Mouse (Mus musculus) embryonic facial prominence, embryonic 13.5 days (tissue): ENCODE data around the gene Hes1. TPM values are rescaled to one million over a fixed set of nuclear protein-coding genes. Genes with fewer than 3 reads are reported as not detected.

ENCODE experiments used
- ATAC-seq: fragments of 200-750 bp; cut with Nextera tagmentation; 2 replicates; pipeline ENCODE4 v1.8.0; 2017; ENCODE audit warnings: low read depth; ENCODE audit not compliant: insufficient number of reproducible peaks, insufficient read depth, low FRiP score, low TSS enrichment
- H3K27ac ChIP-seq: fragments of 300-500 bp; sonication (generic); 2 replicates; pipeline ENCODE4 v1.5.1; 2015; ENCODE audit warnings: moderate library complexity, mild to moderate bottlenecking, inconsistent platforms
- H3K27me3 ChIP-seq: fragments of 300-500 bp; sonication (generic); 2 replicates; pipeline ENCODE4 v1.6.1; 2015; ENCODE audit warnings: mild to moderate bottlenecking, inconsistent platforms
- H3K36me3 ChIP-seq: fragments of 300-500 bp; sonication (generic); 2 replicates; pipeline ENCODE4 v1.6.1; 2015; ENCODE audit warnings: mild to moderate bottlenecking, inconsistent platforms
- H3K4me1 ChIP-seq: fragments of 300-500 bp; sonication (generic); 2 replicates; pipeline ENCODE4 v1.6.1; 2015; ENCODE audit warnings: inconsistent platforms
- H3K4me2 ChIP-seq: fragments of 300-500 bp; sonication (generic); 2 replicates; pipeline ENCODE4 v1.6.1; 2015; ENCODE audit warnings: moderate library complexity, mild to moderate bottlenecking, inconsistent platforms
- H3K4me3 ChIP-seq: fragments of 300-500 bp; sonication (generic); 2 replicates; pipeline ENCODE4 v1.5.1; 2015; ENCODE audit warnings: mild to moderate bottlenecking, inconsistent platforms
- H3K9ac ChIP-seq: fragments of 300-500 bp; sonication (generic); 2 replicates; pipeline ENCODE4 v1.6.1; 2015; ENCODE audit warnings: mild to moderate bottlenecking, inconsistent platforms
- H3K9me3 ChIP-seq: fragments of 300-500 bp; sonication (generic); 2 replicates; pipeline ENCODE4 v1.6.1; 2016; ENCODE audit warnings: inconsistent platforms
- WGBS: fragments of 180-500 bp; shearing (Covaris S2); methylation state at CpG from one replicate; pipeline ENCODE4 v1.1.7; 2015; ENCODE audit warnings: mixed read lengths; 5-methylcytosine and 5-hydroxymethylcytosine counted together
- polyA plus RNA-seq: library from polyadenylated mRNA; unstranded; fragments of >200 nt; fragmentation: Nextera tagmentation; extraction: Ambion mirVana; gene quantifications from 2 replicates; pipeline ENCODE4 v1.2.1, GENCODE M21; 2015

Gene Hes1
- polyA plus RNA-seq = 42.9 and 44.3 TPM in 2 replicates

DNA sequence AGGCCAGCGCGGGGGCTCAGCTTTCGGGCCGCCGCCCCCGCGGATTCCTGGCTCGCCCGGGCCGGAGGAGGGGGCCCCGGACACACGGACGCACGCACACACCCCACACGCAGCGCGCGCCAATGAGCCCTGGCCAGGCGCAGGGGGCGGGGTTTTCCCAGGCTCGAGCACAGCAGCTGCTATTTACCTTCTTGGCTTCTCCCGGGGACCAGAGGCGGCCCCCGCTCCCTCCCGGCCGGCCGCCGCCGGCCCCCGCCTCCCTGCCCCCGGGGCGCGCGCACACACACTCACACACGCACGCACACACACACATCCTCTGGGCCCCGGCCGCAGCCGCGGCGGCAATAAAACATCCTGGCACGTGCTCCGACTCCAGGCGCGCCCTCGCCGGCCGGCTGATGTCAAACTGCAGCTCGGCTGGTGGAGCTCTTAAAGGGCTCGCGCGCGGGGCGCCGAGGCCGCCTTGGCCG is at the start of gene Hes1:
Gene Hes1 (plus strand): TSS at position 401 of the 470 bp plus-strand sequence.
- Histone ChIP-seq H3K36me3 (no peaks in the 10 kb centered on the region), H3K27me3 (no peaks in the 10 kb centered on the region), H3K4me1 (peaks cover 65% of the 10 kb centered on the region), H3K27ac (peak within 1 kb of the TSS; percentile 95), H3K4me3 (peak within 1 kb of the TSS; percentile 69), H3K9ac (peak within 1 kb of the TSS; percentile 87), H3K4me2 (peak within 1 kb of the TSS; percentile 95), H3K9me3 (no peaks in the 10 kb centered on the region)
- under 1% methylated on average over 54 of the region's 57 CpGs for WGBS
- peak; percentile 68 for ATAC-seq

DNA sequence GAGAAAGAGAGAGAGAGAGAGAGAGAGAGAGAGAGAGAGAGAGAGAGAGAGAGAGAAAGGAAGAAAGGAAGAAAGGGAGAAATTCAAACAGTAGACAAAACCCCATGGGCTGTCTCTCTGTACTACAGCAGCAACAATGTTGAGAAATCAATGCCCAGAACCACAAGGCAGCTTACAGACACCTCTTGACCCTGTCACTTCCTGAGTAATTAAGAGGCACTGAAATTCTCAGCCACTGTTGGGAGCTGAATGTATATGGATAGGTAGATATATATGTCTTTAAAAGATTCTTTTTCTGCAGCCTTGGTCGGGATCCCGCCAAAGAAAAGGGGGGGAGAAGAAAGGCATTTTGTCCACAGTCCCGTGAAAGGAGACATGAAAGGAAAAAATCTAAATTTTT is 48.1 kb upstream of the Hes1 start:
- no peak overlapping the region for H3K4me3 ChIP-seq
- ATAC-seq = no peak
- H3K36me3 ChIP-seq = no peaks in the 10 kb centered on the region
- peaks cover 35% of the 10 kb centered on the region for H3K4me1 ChIP-seq
- H3K9ac ChIP-seq = no peak overlapping the region
- no peaks in the 10 kb centered on the region for H3K27me3 ChIP-seq
- no peaks in the 10 kb centered on the region for H3K9me3 ChIP-seq
- no peak overlapping the region for H3K4me2 ChIP-seq
- no peak overlapping the region for H3K27ac ChIP-seq
- 31% methylated on average over 3 of the region's 3 CpGs for WGBS

DNA sequence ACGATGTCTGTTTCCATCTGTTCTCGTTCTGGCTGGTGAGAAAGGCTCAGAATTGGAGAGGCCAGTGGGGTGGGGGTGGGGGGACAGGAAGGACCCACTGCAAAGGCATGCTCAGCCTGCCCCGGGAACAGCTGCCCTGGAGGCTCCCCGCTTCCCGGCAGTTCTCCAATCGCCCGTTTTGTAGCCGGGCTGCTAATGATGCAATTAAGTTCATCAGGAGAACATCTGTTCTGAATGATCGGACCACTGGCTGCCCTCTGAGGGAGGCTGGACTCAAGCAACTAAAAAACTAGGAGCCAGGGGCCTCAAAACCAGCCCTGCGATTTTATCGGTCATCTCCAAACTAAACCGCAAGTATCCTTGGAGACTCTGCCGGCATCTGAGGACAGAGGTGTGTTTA is 44.1 kb upstream of the Hes1 start:
- Histone ChIP-seq H3K4me2 (peak overlapping the region; percentile 42), H3K4me3 (no peak overlapping the region), H3K27me3 (no peaks in the 10 kb centered on the region), H3K36me3 (no peaks in the 10 kb centered on the region), H3K9me3 (no peaks in the 10 kb centered on the region), H3K4me1 (peaks cover 66% of the 10 kb centered on the region), H3K27ac (no peak overlapping the region; the same call in 1 of the 2 replicates), H3K9ac (0 out of 2 replicates have a peak overlapping the region, but pooled peaks have one; percentile 32)
- 5% methylated on average over 13 of the region's 13 CpGs for WGBS
- no peak for ATAC-seq

DNA sequence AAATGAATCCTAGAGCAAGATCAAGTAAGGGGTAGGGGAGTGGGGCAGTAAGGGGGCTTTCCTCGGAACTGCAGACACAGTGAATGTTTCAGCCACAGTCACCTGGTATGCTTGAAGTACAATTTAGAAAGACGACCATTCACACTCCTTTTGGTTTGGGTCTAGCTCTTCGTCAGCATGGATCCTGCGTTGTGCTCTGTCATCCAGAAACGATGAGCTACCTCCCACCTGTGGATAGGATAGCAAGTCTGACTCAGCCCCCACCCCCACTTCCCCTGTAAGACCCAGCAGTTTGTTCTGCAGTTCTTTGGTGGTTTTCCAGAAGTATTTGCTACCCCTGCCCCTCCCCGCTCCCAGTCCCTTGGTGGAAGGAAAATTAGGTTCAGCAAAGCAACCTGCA is 41.8 kb upstream of the Hes1 start:
- H3K36me3 ChIP-seq = no peaks in the 10 kb centered on the region
- 50% methylated on average over 6 of the region's 6 CpGs for WGBS
- H3K9ac ChIP-seq = no peak overlapping the region
- peak overlapping the region; percentile 7; the same call in 1 of the 2 replicates for H3K4me2 ChIP-seq
- peaks cover 54% of the 10 kb centered on the region for H3K4me1 ChIP-seq
- no peak for ATAC-seq
- peak overlapping the region; percentile 68; the same call in 1 of the 2 replicates for H3K27ac ChIP-seq
- H3K4me3 ChIP-seq = no peak overlapping the region
- no peaks in the 10 kb centered on the region for H3K9me3 ChIP-seq
- peaks cover 4% of the 10 kb centered on the region for H3K27me3 ChIP-seq

DNA sequence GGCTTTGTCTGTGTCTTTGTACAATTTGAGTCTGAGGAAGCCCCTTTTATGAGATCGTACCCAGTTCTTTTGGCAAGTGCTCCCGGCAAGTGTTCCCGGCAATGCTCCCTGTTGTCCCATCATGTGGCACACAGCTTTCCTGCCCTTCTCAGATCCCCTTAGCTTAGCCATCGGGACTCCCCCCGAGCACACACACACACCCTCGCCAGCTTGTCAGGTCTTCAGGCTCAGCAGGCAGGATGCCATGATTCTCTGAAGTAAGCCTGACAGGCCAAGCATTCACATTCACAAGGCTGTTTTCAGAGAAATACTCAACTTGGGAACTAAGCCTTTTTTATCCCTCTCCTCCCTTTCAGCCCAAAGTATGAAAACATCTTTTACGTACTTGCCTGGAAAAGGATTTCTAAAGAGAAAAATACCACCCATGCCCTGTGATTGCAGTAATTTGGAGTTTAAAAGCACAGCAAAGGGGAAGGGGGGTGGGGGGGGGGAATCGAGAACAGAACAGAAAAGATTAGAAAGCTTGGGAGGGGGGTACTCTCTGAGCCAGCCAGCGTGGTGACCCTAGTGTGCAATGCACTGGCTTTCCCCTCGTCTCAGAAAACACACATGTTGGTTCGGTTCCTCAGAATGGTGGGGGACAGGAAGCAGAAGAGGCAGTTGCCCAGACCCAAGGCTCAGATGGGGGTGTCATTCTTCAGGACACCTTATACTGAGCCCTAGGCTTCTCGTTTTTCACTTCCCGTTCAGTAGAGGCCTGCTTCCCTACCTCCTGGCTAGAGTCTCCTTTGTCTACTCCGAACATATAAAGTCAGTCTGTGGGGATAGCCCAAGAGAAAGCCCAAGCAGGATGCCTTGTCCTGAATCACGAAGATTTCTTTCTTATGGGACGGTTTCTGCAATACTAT is 41.0 kb upstream of the Hes1 start:
- H3K36me3 ChIP-seq = no peaks in the 10 kb centered on the region
- H3K27me3 ChIP-seq = peaks cover 4% of the 10 kb centered on the region
- H3K4me2 ChIP-seq = peak overlapping the region; percentile 7; the same call in 1 of the 2 replicates
- H3K4me3 ChIP-seq = no peak overlapping the region
- ATAC-seq = no peak
- 42% methylated on average over 16 of the region's 16 CpGs for WGBS
- H3K4me1 ChIP-seq = peaks cover 56% of the 10 kb centered on the region
- peak overlapping the region; percentile 68 for H3K27ac ChIP-seq
- H3K9me3 ChIP-seq = no peaks in the 10 kb centered on the region
- H3K9ac ChIP-seq = 0 out of 2 replicates have a peak overlapping the region, but pooled peaks have one; percentile 21

DNA sequence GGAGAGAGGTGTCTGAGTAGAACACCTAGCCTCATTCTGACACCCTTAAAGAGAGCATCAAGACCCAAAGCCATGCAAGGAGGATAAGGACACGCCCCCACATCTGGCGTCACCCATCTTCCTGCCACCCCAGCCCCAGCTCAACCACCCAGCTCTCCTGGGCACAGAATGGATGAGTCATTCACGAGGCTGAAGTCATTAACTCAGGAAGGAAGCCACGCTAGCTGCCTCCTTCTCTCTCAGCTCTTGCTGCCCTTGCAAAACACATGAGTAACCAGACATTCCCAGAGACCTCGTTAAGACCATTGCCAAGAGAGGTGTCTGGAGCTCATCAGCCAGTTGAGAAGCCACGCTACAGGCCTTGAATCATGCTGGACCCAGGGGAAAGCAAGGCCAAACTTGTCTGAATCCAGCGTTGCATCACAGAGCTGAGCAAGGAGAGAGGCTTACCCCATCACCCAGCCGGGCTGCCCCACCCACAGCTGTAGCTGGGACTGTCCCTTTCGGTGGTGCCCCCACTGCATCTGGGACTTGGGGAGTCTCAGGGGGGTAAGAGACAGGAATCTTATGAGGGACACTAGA is 39.4 kb upstream of the Hes1 start:
- H3K4me1 ChIP-seq = peaks cover 58% of the 10 kb centered on the region
- no peak for ATAC-seq

DNA sequence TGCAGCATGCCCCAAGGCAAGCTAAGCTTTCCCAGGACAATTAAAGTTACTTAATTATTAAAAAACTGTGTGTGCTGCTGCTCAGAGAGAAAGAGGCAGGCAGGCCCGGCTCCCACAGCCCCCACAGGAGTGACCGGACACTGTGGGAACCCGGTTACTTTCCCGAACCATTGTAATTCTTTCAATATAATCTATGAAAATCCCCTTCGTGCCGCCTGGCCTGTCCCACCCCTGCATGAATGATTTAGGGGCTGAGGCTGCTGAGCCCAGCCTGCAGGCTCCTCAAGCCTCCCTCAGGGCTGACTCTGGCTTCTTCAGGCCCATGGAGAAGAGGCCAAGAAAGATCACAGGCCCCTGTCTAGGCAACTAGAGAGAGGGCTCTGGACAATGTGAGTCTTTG is 36.0 kb upstream of the Hes1 start:
- Histone ChIP-seq H3K4me3 (no peak overlapping the region), H3K27me3 (peaks cover 4% of the 10 kb centered on the region), H3K36me3 (no peaks in the 10 kb centered on the region), H3K9ac (no peak overlapping the region), H3K4me1 (peaks cover 38% of the 10 kb centered on the region), H3K9me3 (no peaks in the 10 kb centered on the region), H3K27ac (no peak overlapping the region), H3K4me2 (no peak overlapping the region)
- WGBS = 31% methylated on average over 6 of the region's 6 CpGs
- ATAC-seq = no peak

More for the DNA sequence above, 39.4 kb upstream of the Hes1 start:
- WGBS = 72% methylated on average over 9 of the region's 9 CpGs
- no peaks in the 10 kb centered on the region for H3K9me3 ChIP-seq
- no peak overlapping the region for H3K4me3 ChIP-seq
- peaks cover 4% of the 10 kb centered on the region for H3K27me3 ChIP-seq
- no peaks in the 10 kb centered on the region for H3K36me3 ChIP-seq
- no peak overlapping the region for H3K9ac ChIP-seq
- no peak overlapping the region for H3K4me2 ChIP-seq
- H3K27ac ChIP-seq = no peak overlapping the region

DNA sequence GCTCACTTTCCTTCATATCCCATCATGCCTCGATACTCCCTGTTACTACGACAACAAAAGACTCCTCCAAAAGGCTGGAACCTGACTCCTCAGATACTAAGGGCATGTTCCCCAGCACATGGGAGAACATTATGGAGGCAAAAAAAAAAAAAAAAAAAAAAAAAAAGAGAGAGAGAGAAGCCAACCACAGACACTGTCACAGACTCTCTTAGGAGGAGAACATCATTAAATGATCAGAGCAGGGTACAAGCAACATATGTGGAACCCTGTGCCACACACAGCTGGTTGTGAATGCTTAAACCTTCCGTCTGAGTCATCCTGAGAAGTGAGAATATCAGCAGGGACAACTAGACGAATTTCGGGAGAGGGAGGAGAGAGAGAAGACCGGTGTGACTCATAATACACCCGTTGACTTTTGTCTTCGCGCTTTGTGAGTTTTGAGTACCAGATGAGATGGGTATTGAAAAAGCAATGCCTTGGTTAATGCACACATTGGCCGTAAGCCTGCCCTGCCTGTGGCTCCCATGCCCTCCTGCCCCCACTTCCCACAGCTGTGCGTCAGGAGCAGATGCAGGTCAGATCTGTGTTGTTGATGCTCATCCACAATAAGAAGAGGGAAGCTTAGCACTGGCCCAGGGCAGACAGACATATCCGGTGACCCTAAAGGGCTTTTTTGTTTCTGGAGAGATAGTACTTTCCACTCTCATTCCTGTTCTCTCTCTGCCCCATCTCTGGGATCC is 34.8 kb upstream of the Hes1 start:
- Histone ChIP-seq H3K4me1 (peaks cover 37% of the 10 kb centered on the region), H3K36me3 (no peaks in the 10 kb centered on the region), H3K27me3 (peaks cover 4% of the 10 kb centered on the region), H3K27ac (no peak overlapping the region), H3K4me3 (no peak overlapping the region), H3K9me3 (no peaks in the 10 kb centered on the region), H3K9ac (no peak overlapping the region), H3K4me2 (no peak overlapping the region)
- WGBS = 56% methylated on average over 12 of the region's 12 CpGs
- ATAC-seq = no peak

DNA sequence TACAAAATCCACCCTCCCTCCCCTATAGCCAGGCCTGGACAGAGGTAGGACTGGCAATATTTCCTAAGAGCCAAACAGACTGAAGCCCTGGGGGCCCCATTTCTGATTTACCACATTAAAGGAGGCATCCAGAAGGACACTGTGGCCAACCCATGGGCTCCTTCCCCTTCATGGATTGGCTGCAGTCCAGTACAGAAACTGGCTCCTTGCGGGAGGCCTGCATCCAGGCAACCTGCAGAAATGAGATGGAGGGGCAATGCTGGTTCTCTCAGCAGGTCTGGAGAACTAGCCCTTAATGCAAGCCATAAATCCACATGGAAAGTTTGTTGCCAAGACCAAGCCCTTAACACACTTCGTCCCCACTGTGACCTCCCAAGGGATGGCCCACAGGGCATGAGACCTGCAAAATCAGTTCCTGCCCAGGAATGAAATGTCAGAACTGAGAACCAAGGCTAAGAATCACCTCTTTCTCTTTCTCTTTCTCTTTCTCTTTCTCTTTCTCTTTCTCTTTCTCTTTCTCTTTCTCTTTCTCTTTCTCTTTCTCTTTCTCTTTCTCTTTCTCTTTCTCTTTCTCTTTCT is 31.8 kb upstream of the Hes1 start:
- Histone ChIP-seq H3K27ac (no peak overlapping the region), H3K9ac (no peak overlapping the region), H3K4me2 (no peak overlapping the region), H3K9me3 (no peaks in the 10 kb centered on the region), H3K4me3 (no peak overlapping the region), H3K36me3 (no peaks in the 10 kb centered on the region), H3K4me1 (peaks cover 35% of the 10 kb centered on the region), H3K27me3 (peaks cover 5% of the 10 kb centered on the region; the same call in 1 of the 2 replicates)
- no peak for ATAC-seq
- WGBS = 61% methylated on average over 2 of the region's 2 CpGs

DNA sequence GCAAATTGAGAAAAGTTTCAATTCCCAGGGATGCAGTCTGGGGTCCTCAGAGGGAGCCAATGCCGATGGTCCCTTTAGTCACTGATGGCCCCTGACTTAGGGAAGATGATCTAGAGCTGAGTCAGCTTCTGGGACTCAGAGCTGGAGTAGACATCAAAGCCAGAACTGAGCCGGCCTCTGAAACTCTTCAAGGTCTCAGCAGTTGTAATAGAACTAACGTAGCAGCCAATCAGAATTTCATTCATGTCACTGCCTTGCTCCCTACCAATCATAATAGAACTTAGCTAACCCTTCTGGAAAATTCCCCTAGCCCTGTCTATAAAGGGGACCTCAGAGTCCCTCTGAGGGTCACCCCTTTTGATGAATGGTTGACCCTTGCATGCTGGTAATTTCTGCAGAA is 30.8 kb upstream of the Hes1 start:
- no peak for ATAC-seq
- H3K4me3 ChIP-seq = no peak overlapping the region
- H3K36me3 ChIP-seq = no peaks in the 10 kb centered on the region
- 78% methylated on average over 3 of the region's 3 CpGs for WGBS
- H3K4me2 ChIP-seq = no peak overlapping the region
- no peak overlapping the region for H3K27ac ChIP-seq
- H3K9me3 ChIP-seq = no peaks in the 10 kb centered on the region
- H3K4me1 ChIP-seq = peaks cover 31% of the 10 kb centered on the region
- no peak overlapping the region for H3K9ac ChIP-seq
- peaks cover 9% of the 10 kb centered on the region for H3K27me3 ChIP-seq

DNA sequence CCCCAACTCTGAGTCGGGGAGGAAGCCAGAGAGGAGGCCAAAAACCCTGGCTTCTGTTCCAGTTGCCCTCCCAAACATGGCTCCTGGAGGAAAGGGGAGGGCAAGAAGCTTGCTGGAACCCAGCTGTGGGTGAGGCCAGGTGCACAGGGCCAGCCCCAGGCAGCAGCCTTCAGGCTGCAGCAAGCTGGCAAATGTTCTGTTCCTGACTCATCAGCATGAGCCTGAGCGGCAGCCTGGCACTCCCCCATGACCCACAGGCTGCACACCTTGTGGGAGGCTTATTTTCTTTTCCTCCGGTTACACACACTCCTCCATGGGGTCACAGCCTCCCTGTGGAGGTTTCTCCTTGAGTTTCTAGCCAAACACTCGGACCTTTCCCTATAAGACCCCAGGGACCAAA is 30.2 kb upstream of the Hes1 start:
- Histone ChIP-seq H3K4me1 (peaks cover 32% of the 10 kb centered on the region), H3K9me3 (no peaks in the 10 kb centered on the region), H3K9ac (no peak overlapping the region), H3K4me3 (no peak overlapping the region), H3K27ac (no peak overlapping the region), H3K36me3 (no peaks in the 10 kb centered on the region), H3K27me3 (peaks cover 10% of the 10 kb centered on the region), H3K4me2 (no peak overlapping the region)
- 39% methylated on average over 4 of the region's 4 CpGs for WGBS
- no peak for ATAC-seq
